Mouse (Mus musculus) kidney, adult 8-10 months (tissue): Measurements from ENCODE around the gene Gm21627.
"Not testable (repeated sequence)": the region's sequence is repeated elsewhere in the genome, so short reads cannot be mapped to it uniquely, and the experiment has no call there.

ENCODE experiments used
- DNase-seq, 2 experiments: peaks; one replicate each; pipeline ENCODE4 v3.0.0; 2022

The Gm21627 gene

DNA sequence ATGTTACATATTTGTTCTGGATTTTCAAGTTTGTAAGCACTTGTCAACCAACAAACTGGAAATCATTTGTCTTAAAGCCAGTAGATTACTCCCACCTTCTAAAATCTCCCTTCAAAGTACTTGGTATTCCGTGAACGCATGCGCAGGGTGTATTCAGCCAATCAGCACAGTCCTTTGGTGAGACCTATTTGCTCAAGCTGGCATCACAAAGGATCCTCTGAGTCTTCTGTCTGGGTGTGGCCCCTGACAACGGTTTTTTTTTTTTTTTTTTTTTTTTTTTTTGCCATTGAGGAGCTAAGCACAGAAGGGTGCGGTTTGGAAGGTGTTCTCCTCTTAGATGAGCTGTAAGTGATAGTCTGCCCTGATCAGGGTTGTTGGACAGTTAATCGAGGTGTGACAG, at the start of gene Gm21627:
TSS of gene Gm21627 (plus strand) at position 301 of the 400 bp plus-strand sequence.
- DNase-seq = not testable (repeated sequence)
